Mouse (Mus musculus) gastrocnemius, postnatal 10 days (tissue): Measurements from ENCODE around the gene Adat2. TPM values are rescaled to one million over a fixed set of nuclear protein-coding genes. Genes with fewer than 3 reads are reported as not detected.

ENCODE experiments used
- DNase-seq: peaks from one replicate; pipeline ENCODE4 v3.0.0; 2021; ENCODE audit warnings: mixed read lengths
- total RNA-seq, 2 experiments: library from RNA; stranded (reverse); gene quantifications; 2 replicates each; pipeline ENCODE4 v1.2.3; 2021

Adat2 gene
- total RNA-seq, 2 experiments from 2014 or later = 3.5 to 3.7 TPM

DNA sequence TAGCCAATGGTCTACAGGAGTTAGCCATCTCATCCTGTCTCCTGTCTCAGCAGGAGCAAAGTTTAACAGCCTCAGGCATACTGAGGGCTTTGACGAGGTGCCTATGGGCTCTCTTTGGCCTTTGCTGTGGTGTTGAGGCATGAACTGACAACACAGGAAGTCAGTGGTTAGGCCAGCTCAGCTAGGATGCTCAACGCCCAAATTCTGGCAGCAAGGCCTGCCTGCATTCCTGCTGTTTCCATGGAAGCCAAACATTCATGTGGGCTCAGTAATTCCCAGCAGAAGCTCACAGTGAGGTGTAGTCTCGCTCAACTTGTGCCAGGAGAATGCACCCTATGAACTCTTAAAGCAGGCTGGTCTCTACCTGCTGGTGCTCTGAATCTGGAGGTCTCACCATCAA lies 43.4 kb downstream of the Adat2 start:
- no peak for DNase-seq

DNA sequence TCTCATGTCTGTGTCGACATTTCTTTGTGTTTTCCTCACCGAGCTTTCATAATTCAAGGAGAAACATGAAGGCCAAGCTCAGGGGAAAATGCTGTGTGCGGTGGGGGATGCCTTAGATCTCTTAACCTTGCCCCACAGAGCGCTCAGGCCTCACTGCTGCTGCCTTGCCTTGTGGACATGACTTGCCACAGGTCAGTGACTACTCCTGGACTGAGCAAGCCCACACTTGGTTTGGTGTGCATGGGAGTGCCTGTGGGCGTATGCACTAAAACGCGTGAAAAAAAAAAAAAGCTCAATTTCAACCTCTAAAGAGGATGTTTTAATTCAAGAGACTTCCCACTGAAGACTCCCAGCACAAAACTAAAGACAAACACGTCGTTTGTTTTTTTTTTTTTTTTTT lies 44.2 kb downstream of the Adat2 start:
- DNase-seq = no peak

DNA sequence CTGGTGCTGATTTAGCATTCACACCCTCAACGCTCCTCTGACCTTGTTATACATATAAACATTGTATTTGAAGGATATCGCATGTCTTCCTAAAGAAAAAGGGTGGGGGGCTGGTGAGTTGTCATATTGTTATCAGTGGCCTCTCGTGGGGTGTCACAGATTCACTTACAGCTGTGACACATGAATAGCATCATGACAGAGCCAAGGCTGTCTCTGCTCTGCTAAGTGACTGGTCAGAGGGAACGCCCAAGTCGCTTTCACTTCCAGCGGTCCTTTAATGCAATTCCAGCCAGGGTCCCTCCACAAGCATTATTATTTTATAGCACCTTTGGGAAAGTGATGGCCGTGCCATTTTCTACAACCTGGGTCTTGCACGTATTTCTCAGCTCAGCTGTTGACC lies 44.8 kb downstream of the Adat2 start:
- DNase-seq = no peak

DNA sequence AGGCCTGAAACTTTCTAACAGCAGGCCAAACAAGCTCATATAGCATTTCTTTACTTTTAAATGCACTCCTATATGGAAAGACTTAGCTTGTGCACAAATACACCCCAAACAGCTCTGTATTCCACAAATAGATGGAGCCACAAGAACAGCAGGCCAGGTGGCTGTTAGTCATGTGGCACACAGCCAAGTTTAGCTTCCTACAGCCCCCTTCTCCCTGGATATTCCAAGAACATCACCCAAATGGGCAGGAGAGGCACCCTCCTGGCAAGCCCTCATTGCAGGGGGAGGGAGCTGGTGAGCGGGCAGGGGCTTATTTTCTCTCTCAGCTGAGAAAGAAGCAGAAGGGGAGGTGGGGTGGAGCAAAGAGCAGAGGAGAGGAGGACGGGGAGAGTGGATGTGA lies 48.2 kb downstream of the Adat2 start:
- DNase-seq = no peak

Other genes starting within 250 kb of the Adat2 start
- 10 to 100 TPM; 39.9 to 43.4 TPM for gene Phactr2, start 78.5 kb upstream of the Adat2 start, total RNA-seq
- 10 to 100 TPM; 15.2 to 15.7 TPM for gene Fuca2, start 53.4 kb upstream of the Adat2 start, total RNA-seq
- gene Pex3, start 248 bp downstream of the Adat2 start, total RNA-seq = 10 to 100 TPM; 13.3 to 16.1 TPM